Mouse (Mus musculus): ENCODE measurements around the gene Lmod3.
"Not testable (repeated sequence)": the region's sequence is repeated elsewhere in the genome, so short reads cannot be mapped to it uniquely, and the experiment has no call there.

Lmod3 gene

DNA sequence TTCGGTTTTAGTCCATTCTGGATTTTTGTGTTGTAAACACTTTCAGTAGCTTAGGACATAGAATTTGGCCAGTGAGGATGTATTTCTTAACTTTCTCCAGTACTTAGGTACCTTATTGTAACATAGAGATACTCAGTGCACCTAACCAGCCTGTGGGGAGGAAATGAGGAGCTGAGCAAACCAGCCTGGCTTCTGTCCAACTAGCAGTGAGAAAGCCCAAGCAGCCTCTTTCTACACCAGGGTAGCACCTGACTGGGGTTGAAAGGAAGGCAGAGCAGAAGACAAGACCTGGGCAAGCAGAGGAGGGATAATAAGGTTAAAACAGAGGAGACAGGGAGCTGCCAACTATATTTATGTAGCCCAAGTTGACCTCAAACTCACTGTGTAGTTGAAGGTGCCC, 31.1 kb upstream of the Lmod3 start:
- CTCF ChIA-PET = interaction anchor here in 1 of 4 experiments (0.8 kb wide), 1 partner anchor 9 kb away, joined by 4 read pairs; no protein-coding TSS in a partner anchor

DNA sequence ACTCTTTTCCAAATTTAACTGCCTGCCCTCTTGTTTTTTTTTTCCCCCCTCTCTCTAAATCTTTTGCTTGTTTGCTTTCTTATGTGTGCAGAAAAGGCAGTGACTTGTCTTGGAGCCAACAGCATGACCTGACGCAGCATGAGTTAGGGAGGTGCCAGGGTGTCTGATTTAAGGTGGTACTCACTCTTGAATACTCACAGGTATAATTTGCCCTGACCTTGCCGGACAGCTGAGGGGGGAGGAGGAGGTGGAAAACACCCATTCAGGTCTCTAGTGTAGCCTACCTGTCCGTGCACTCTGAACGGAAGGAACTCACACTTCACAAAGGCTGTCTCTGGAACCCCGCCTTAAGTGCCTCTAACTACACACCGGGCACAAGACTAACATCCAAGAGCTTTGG, 26.3 kb upstream of the Lmod3 start:
- ChIA-PET POLR2A (interaction anchor here in 3 of 4 experiments (0.7 to 3.6 kb wide), 24 partner anchors 9 to 680 kb away, joined by 3 to 21 read pairs (median 4); partner anchors contain the start of genes Uba3 (in 2 of the 3) and Arl6ip5 (in 1 of the 3)), CTCF (interaction anchor here in 3 of 4 experiments (0.7 to 2.4 kb wide), 19 partner anchors 10 to 462 kb away, joined by 3 to 26 read pairs (median 6); partner anchors contain the start of gene Lmod3 (in 1 of the 3))

More for the DNA sequence above, 31.1 kb upstream of the Lmod3 start:
- POLR2A ChIA-PET = interaction anchor here in 1 of 4 experiments (0.8 kb wide), 1 partner anchor 37 kb away, joined by 3 read pairs; no protein-coding TSS in a partner anchor

DNA sequence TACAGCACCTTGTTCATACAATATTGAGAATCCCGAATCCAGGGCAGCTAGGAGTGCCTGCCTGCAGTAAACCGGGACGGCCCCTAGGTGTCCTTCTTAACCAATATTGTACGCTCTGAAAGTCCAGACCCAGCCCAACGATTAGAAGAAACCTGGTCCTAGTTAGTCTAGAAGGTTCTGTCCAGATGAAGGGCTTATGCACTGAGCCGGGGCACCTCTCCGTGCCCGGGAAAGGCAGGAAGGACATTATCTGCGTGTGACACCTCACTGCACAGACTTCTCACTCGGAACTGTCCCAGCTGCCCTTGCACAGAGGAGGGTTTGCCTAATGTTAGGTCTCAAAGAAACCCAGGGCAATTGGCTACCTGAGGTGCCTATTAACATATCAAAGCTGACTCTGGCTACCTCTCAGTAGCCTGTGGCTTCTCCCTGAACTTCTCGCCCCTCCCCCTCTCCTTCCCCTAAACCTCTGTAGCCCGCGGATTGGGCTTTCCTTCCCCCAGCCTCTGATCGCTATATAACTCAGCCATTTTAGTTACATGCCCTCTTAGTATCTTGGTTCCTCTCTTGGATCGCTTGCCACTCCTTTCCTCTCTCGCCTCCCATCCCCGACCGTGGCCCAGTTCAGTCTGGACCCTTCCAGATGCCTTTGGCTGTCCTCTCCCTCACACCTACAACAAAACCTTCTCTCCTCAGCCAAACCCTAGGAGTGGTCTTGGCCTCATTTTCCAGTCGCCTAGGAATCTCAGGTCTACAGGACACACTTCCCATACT, 25.6 kb upstream of the Lmod3 start:
- POLR2A ChIA-PET = interaction anchor here in 3 of 4 experiments (0.5 to 3.6 kb wide), 30 partner anchors 9 to 680 kb away, joined by 3 to 21 read pairs (median 4); partner anchors contain the start of genes Uba3 (in 2 of the 3) and Lmod3 (in 1 of the 3)

DNA sequence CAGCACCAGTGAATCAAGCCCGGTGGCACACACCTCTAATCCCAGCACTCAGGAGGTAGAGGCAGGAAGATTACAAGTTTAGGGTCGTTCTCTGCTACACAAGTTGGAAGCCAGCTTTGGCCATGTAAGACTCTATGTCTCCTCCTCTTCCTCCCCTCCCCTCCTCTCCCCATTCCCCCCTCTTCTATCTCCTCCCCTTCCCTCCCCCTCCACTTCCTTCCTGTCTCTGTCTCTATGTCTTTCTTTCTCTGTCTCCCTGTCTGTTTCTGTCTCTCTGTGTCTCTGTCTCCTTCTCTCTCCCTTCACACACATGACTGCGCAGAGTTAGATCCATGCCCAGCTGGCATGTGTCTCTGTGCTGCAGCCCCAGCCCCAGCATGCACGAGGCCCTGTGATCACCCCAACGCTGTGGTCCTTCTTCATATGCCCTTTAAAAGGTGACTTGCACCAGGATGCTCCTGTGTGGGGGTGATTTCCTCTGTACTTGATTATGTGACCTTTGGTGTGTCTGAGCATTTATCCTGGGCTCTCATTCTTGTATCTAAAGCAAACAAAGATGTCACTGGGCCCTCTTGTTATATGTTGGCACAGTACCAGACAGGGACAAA, 24.4 kb upstream of the Lmod3 start:
- ChIA-PET CTCF (interaction anchor here in 3 of 4 experiments (0.6 to 1.8 kb wide), 7 partner anchors 26 to 141 kb away, joined by 3 to 13 read pairs (median 5); partner anchors contain the start of gene Arl6ip5 (in 1 of the 3)), POLR2A (interaction anchor here in 2 of 4 experiments (0.7 to 1.5 kb wide), 7 partner anchors 14 to 136 kb away, joined by 3 to 5 read pairs (median 3); partner anchors contain the start of gene Uba3 (in 1 of the 2))

More for the DNA sequence above, 25.6 kb upstream of the Lmod3 start:
- CTCF ChIA-PET = interaction anchor here (0.5 to 2.4 kb wide), 29 partner anchors 9 to 463 kb away, joined by 3 to 26 read pairs (median 5); partner anchors contain the start of gene Lmod3 (in 1 of the 4)

DNA sequence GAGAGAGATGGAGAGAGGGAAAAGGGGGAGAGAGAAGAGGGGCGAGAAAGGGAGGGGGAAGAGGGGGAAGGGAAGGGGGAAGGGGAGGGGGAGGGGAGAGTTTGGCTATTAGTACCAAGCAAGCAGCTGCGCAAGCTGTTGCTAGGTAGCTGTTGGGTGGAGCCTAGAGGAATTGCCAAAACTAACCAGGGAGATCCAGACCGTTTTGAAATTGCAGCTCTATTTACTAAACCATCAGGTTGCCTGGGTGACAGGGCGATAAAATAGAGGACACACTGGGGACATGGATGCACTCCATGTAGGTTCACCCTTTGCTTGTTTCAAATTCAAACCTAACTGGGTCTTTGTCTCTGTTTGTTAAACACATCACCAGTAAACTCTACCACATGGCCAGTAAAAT, 23.8 kb upstream of the Lmod3 start:
- CTCF ChIA-PET = interaction anchor here in 3 of 4 experiments (0.6 to 1.8 kb wide), 6 partner anchors 26 to 142 kb away, joined by 3 to 13 read pairs (median 6); partner anchors contain the start of gene Arl6ip5 (in 1 of the 3)
- POLR2A ChIA-PET = interaction anchor here in 2 of 4 experiments (0.7 to 1.5 kb wide), 9 partner anchors 10 to 136 kb away, joined by 3 to 5 read pairs (median 3); partner anchors contain the start of gene Uba3 (in 2 of the 2)

DNA sequence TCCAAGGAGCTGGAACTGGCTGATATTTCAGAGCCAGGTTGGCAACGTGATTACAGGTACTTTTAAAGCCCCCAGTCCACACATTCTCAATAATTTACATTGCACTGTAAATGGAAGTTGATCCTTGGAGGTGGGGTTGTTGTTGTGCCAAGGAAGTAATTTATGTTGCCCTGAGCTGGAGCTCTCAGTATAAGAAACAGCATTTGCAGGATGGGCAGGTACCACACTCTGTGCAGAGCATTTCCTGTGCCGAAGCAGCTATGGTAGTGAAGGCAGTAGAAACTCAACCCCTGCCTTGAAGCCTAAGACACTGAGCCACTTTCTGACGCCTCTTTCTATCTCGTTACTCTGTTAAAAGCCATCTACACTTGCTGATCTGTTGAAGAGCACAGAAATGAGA, 23.2 kb upstream of the Lmod3 start:
- ChIA-PET CTCF (interaction anchor here in 2 of 4 experiments (0.9 to 1.8 kb wide), 5 partner anchors 25 to 141 kb away, joined by 3 to 13 read pairs (median 5); partner anchors contain the start of gene Arl6ip5 (in 1 of the 2)), POLR2A (interaction anchor here in 2 of 4 experiments (0.5 to 1.5 kb wide), 8 partner anchors 10 to 967 kb away, joined by 3 to 5 read pairs (median 3); partner anchors contain the start of gene Uba3 (in 2 of the 2))

DNA sequence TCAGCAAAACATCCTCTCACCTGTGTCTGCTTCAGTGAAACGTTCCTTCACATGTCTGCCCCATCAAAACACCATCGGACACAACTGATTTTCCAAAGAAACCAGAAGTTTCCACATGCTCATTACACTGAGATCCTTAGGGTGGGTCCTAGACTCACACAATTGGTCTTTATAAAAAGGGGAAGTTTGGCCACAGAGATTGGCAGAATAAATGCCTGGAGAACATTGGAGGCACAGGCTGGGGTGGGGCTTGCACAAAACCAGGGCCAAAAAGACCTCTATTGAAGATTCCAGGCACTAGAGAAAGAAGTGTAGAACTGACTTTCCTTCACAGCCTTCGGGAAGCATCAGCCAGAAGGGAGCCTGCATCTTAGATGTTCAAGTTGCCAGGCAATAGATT, 21.2 kb upstream of the Lmod3 start:
- POLR2A ChIA-PET = interaction anchor here in 1 of 4 experiments (0.6 kb wide), 1 partner anchor 1927 kb away, joined by 5 read pairs; no protein-coding TSS in a partner anchor
- CTCF ChIA-PET = no interaction called here

DNA sequence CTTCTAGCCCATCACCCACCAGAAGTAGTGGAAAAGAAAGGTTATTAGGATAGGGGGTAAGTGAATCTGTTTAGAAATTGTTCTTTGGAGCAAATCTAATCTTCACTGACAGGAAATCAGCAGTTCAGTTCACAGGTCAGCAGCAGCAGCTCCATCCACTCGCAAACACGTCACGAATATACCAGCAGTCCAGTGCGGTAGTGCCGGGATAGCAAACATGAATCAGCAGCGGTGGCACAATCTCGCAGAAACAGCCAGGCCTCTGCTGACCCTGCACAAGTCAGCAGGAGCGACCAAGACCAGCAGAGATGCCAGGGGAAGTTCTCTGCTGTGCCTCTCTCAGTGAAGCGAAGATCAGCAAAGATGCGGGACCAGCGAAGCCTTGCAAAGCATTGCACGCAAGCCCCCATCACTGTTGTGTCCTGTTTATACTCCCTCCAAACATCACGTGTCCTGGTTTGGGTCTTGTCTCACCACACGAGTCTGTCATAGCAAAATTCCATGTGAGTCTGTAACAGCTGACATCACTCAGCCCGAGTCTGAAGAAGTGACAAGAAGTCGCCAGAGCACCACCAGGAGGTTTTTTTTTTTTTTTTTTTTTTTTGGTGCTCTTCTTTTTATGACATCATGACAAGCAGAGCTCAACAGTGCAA, 20.6 kb upstream of the Lmod3 start:
- ChIA-PET CTCF (no interaction called here), POLR2A (interaction anchor here in 2 of 4 experiments (0.6 kb wide), 2 partner anchors 166 to 1926 kb away, joined by 5 to 13 read pairs; no protein-coding TSS in a partner anchor)

DNA sequence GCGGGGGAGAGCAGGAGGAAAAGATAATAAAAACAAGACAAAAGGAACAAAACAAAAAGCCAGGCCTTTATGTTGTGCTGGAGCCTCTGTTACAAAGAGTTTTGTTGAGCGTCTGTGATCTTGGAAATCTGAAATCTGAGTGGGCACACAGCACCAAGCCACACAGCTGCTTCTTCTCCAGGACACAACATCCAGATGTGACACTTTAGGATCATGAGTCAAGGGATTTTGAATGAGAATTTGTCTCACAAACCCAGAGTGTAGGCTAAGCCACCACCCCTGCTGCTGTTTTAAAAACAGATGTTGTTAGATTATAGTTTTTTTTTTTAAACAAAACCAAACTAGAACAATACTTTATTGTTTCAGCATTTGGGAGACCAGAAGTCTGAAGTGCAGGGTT, 19.8 kb upstream of the Lmod3 start:
- POLR2A ChIA-PET = interaction anchor here in 1 of 4 experiments (0.6 kb wide), 1 partner anchor 165 kb away, joined by 13 read pairs; no protein-coding TSS in a partner anchor
- CTCF ChIA-PET = no interaction called here

DNA sequence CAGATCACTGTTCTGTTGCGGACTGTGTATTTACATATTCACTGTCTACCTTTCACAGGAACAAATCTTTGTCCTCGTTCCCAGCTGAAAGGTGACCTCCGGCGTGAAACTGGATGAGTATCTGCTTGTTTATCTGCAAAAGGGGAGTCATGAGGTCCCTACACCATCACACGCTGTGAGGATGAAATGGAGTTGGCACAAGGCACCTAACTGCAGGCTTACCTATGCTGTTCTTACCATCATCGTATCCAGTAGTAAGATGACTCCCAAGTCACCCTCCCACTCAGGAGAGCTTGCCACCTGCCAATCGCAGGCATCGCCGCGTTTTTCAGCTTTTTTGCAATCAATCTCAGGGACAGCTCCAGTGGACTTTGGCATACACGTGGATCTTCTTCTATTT, 17.0 kb upstream of the Lmod3 start:
- ChIA-PET CTCF (interaction anchor here in 1 of 4 experiments (1.7 kb wide), 1 partner anchor 8 kb away, joined by 9 read pairs; no protein-coding TSS in a partner anchor), POLR2A (interaction anchor here in 2 of 4 experiments (0.7 to 1.9 kb wide), 4 partner anchors 8 to 64 kb away, joined by 3 to 5 read pairs (median 4); partner anchors contain the start of gene Uba3 (in 2 of the 2))

DNA sequence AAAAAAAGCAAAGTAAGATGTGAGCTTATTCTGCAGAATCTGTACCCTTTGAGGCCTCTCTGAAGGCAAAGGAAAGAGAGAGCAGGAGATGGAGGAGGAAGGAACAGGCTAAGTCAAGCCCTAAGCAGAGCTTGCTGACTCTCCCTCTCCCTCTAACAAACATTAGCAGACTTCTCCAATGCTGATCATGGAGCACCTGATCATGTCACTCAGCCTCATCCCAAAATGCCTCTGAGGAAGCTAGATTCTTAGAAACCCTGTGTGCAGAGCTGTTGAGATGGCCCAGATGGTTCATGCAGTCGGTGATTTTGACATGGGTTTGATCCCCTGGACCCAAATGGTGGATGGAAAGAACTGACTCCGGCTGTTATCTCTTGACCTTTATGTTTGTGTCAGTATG, 14.6 kb upstream of the Lmod3 start:
- ChIA-PET POLR2A (interaction anchor here in 3 of 4 experiments (0.6 to 1.2 kb wide), 3 partner anchors 11 to 152 kb away, joined by 4 to 5 read pairs (median 4); partner anchors contain the start of gene Uba3 (in 1 of the 3)), CTCF (interaction anchor here in 3 of 4 experiments (0.6 to 1.3 kb wide), 4 partner anchors 11 to 330 kb away, joined by 3 to 4 read pairs (median 4); no protein-coding TSS in a partner anchor)

DNA sequence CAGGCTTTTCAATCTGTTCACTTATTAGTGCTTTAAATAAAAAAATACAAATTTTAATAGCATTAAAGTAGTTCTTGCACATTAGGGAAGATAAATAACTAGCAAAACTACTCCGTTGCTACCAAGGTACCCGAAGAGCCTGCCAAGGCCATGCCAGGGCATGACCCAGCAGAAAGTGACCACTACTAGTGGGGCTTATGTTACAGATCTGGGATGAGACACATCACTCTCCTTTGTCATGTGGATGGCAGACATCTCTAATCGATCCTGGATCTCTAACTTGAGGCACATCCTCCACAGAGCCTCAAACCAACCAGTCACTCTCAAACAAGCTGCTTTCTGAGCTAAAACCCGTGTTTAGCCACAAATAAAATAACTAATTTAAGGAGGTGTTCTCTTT, 14.1 kb upstream of the Lmod3 start:
- CTCF ChIA-PET = interaction anchor here in 3 of 4 experiments (0.6 to 1.3 kb wide), 3 partner anchors 11 to 330 kb away, joined by 3 to 4 read pairs (median 3); no protein-coding TSS in a partner anchor

DNA sequence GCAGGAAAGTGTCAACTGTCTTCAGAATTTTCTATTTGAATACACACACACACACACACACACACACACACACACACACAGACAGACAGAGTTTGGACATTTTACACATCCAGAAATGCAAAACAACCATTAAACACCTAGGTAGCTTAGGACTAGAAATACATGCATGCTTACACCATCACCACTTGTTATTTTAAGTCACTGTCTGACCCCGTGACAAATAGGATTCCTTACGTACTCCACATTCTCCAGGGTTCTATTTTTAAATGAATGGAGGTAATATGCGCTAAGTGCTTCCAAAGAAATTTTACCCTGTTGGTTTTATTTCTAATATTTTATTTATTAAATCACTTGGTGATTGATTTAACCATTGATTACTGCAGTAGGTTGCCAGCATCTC, 13.1 kb upstream of the Lmod3 start:
- ChIA-PET CTCF (interaction anchor here in 2 of 4 experiments (0.8 to 1.1 kb wide), 3 partner anchors 12 to 13 kb away, joined by 3 read pairs; partner anchors contain the start of gene Lmod3 (in 1 of the 2)), POLR2A (interaction anchor here in 2 of 4 experiments (1.2 to 1.8 kb wide), 2 partner anchors 10 to 117 kb away, joined by 3 read pairs; partner anchors contain the start of gene Eogt (in 1 of the 2))

More for the DNA sequence above, 14.1 kb upstream of the Lmod3 start:
- POLR2A ChIA-PET = interaction anchor here in 3 of 4 experiments (0.6 to 1.8 kb wide), 6 partner anchors 9 to 153 kb away, joined by 3 to 5 read pairs (median 4); partner anchors contain the start of genes Eogt (in 1 of the 3) and Uba3 (in 1 of the 3)

DNA sequence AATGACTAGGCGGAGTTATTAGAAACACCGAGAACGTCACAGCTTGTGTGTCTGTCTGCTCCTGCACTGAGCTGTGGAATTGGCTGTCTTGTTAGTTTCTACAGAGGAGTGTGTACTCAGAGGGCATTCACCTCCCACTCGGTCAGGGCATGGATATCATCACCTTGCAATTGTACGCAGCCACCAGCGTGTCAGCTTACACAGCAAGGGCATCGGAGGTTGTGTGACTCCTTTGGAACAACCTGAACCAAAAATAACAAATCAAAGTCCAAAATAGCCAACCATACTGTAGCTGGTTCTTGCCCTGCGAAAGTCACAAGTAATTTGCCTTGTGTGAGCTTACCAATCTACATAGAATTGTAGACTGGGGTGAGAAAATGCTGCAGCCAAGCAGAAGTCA, 12.7 kb upstream of the Lmod3 start:
- ChIA-PET POLR2A (interaction anchor here in 2 of 4 experiments (1.2 to 1.8 kb wide), 2 partner anchors 11 to 117 kb away, joined by 3 read pairs; partner anchors contain the start of gene Eogt (in 1 of the 2)), CTCF (interaction anchor here in 2 of 4 experiments (0.8 to 1.1 kb wide), 3 partner anchors 12 to 13 kb away, joined by 3 read pairs; partner anchors contain the start of gene Lmod3 (in 1 of the 2))

DNA sequence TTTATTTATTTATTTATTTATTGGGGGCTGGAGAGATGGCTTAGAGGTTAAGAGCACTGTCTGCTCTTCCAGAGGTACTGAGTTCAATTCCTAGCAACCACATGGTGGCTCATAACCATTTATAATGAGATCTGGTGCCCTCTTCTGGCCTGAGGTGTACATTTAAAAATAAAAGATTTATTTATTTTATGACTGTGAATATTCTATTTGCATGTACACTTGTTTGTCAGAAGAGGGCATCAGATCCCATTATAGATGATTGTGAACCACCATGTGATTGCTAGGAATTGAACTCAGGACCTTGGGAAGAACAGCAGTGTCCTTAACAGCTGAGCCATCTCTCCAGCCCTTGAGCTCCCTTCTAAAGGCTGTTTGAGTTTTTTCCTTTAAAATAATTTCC, 11.2 kb upstream of the Lmod3 start:
- POLR2A ChIA-PET = not testable (repeated sequence)

DNA sequence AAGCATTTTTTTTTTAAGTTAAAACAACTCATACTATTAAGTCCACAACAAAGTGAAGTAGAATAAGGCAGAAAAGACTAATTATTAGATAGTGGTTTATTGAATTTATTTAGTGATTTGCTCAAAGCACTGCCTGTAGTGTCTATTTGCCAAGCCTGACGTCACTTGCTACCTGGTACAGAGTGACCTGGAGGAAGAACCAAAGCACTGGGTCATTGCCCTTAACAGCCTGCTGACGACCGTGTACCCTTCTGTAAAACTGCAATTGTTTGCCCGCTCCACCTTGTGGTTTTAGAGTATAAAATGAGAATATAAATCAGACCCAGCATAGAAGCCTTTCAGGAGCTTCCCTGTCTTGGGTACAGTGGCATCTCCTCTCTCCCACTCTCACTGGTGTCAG, 9.7 kb upstream of the Lmod3 start:
- ChIA-PET POLR2A (interaction anchor here in 2 of 4 experiments (0.6 to 0.7 kb wide), 2 partner anchors 44 to 87 kb away, joined by 3 to 5 read pairs; no protein-coding TSS in a partner anchor), CTCF (no interaction called here)

More for the DNA sequence above, 11.2 kb upstream of the Lmod3 start:
- CTCF ChIA-PET = not testable (repeated sequence)

DNA sequence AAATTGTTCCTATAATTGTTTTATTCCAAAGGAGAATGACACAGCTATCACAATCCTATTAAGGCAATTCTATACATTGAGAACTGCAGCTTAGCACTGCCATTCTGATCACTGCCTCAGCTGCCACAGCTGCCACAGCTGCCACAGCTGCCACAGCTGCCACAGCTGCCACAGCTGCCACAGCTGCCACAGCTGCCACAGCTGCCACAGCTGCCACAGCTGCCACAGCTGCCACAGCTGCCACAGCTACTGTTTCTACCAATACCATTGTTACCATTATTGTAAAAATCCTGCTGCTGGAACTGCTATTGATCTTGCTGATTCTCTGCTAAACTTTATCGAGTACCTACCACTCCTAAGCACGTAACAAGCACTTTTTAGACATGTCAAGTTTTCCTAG, 7.4 kb upstream of the Lmod3 start:
- POLR2A ChIA-PET = not testable (repeated sequence)
- CTCF ChIA-PET = interaction anchor here in 3 of 4 experiments (1.0 to 2.1 kb wide), 5 partner anchors 9 to 157 kb away, joined by 3 to 6 read pairs (median 4); no protein-coding TSS in a partner anchor

Data from embryonic stem cell, embryonic (primary cell).